Mouse (Mus musculus) ES-E14 (cell line): ENCODE measurements around the gene Rbbp8nl.

Source experiments
- CHD2 ChIP-seq: IDR thresholded peaks from 2 replicates; pipeline ENCODE4 v1.6.1; 2014; ENCODE audit warnings: mild to moderate bottlenecking, low read depth, low read length, inconsistent platforms
- HCFC1 ChIP-seq: IDR thresholded peaks from 2 replicates; pipeline ENCODE4 v1.6.1; 2012; ENCODE audit warnings: low read length, inconsistent platforms, borderline replicate concordance; ENCODE audit not compliant: insufficient read depth
- ZC3H11A ChIP-seq: IDR thresholded peaks from 2 replicates; pipeline ENCODE4 v1.6.1; 2012; ENCODE audit warnings: low read depth, mild to moderate bottlenecking, inconsistent platforms, low read length, borderline replicate concordance

DNA sequence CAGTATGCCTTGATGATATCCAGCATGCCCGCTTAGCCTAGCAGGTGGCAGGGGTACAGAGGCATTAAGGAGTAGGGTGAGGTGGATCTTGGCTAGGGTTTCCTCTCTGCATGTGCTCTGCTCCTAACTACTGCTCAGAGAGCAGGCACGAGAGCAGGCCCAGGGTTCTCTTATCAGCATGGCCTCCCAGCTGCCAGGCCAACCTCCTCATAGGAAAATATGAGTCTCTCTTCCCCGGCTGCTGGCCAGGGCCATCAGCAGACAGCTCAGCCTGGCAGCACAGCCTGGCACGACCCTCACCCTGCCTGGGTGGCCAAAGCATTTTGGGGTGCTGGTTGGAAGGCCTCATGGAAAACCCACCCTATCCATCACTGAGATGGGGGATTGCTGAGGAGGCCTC is 21.5 kb upstream of the Rbbp8nl start:
- no peak for TF ChIP-seq ZC3H11A
- no peak for TF ChIP-seq CHD2
- no peak for TF ChIP-seq HCFC1
